Mouse (Mus musculus): ENCODE data around the gene Neu1.

- TF ChIP-seq POLR2A (IDR thresholded peaks at IDR 0.05; ENCODE audit: insufficient read depth, low read depth, low read length) = no peak
- TF ChIP-seq CTCF (IDR thresholded peaks at IDR 0.05; ENCODE audit: insufficient read depth, low read depth, low read length) = no peak
Observed at GRCm38 (mm10) chr17:34927306-34928019, 3.6 kb upstream of the Neu1 start.
